Mouse (Mus musculus) E14TG2a.4 (cell line): ENCODE measurements at regions not wholly inside any gene's neighbourhood (a gene's known extent, or its start where the extent isn't known, plus 50 kb on each side); places are given as distances from the start of the nearest gene placed in this dataset.

Experiments
- CTCF ChIP-seq: conservative IDR thresholded peaks from 2 replicates; pipeline ENCODE4 v1.5.1; 2014; ENCODE audit warnings: low read length
- NANOG ChIP-seq: IDR thresholded peaks from 2 replicates; pipeline ENCODE4 v1.6.1; 2014; ENCODE audit warnings: borderline replicate concordance, low read length, mixed read lengths

DNA sequence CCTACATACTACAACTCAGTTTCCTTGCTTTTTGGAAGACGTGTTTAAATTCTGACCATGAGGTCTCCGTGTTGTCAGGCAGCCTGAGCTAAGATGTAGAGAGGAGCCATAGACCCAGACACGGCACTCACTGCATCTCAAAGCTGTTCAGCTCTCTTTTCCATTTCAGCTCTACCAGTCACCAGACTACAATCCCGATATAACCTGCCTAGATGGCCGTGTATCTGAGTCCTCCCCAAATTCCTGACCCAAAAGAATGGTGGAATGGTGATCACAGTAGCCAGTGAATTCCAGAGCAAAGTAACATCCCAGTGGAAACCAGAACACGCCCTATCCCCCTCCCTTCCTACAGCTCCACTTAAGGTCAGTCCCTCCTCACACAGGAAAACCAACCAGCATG, 108.5 kb downstream of the Evx1 start:
- no peak for TF ChIP-seq CTCF
- TF ChIP-seq NANOG, result no peak
